15 mouse cellular contexts compared by ENCODE assay signal in genomic region chr9:91382471-91383255, GRCm38 (mm10). TPM values are rescaled to one million over a fixed set of nuclear protein-coding genes. Genes with fewer than 3 reads are reported as not detected.
DNase-seq lines count a peak whose midpoint lies in the region; ATAC-seq and TF ChIP-seq lines count a peak whose summit lies in the region.
"Had no signal": no experiment of that assay in that cellular context is flagged by ENCODE, and none has a peak within 500 bp of the region (broad histone marks: within the 10 kb centered on the region; RNA-seq: fewer than 3 reads in every experiment).

No protein-coding gene starts in this region.

- H3K4me1 ChIP-seq in forebrain, postnatal 0 days (ENCODE audit: insufficient read depth): no peaks in the 10 kb centered on the region
- peaks cover 16% of the 10 kb centered on the region for H3K4me1 ChIP-seq in midbrain, embryonic 15.5 days
- H3K4me1 ChIP-seq: liver, embryonic 12.5 days had no signal

- no peaks in the 10 kb centered on the region for H3K36me3 ChIP-seq in forebrain, postnatal 0 days (ENCODE audit: insufficient read depth)
- no peaks in the 10 kb centered on the region for H3K36me3 ChIP-seq in midbrain, embryonic 15.5 days (replicated peaks)
- H3K36me3 ChIP-seq: embryonic facial prominence, embryonic 13.5 days; liver, embryonic 12.5 days had no signal

- H3K9ac ChIP-seq in forebrain, postnatal 0 days: peak overlapping the region; percentile 33; the same call in 1 of the 2 replicates
- H3K9ac ChIP-seq in midbrain, embryonic 15.5 days: peak overlapping the region; percentile 11
- H3K9ac ChIP-seq: embryonic facial prominence, embryonic 13.5 days; liver, embryonic 12.5 days had no signal

- peak overlapping the region; percentile 58 for H3K4me2 ChIP-seq in forebrain, postnatal 0 days (ENCODE audit: low read depth)
- H3K4me2 ChIP-seq in midbrain, embryonic 15.5 days: peak overlapping the region; percentile 66

- H3K27me3 ChIP-seq in forebrain, postnatal 0 days (ENCODE audit: insufficient read depth, low read length): peaks cover 79% of the 10 kb centered on the region
- H3K27me3 ChIP-seq in midbrain, embryonic 15.5 days (replicated peaks): peaks cover 47% of the 10 kb centered on the region

- WGBS in forebrain, postnatal 0 days: 20% methylated on average over 24 of the region's 24 CpGs
- WGBS in midbrain, embryonic 15.5 days: 5% methylated on average over 24 of the region's 24 CpGs

- no peak for TF ChIP-seq CTCF in forebrain, postnatal 0 days (IDR thresholded peaks at IDR 0.05; ENCODE audit: low read depth)

- DNase-seq in cerebellum, adult 11-12 months: peak; percentile 58
- peak; percentile 67 to 73 for DNase-seq in cerebellum, postnatal 14 days
- DNase-seq in forebrain, postnatal 0 days: peak; percentile 55
- no peak for DNase-seq in gastrocnemius, postnatal 10 days
- DNase-seq in Muller cell, postnatal 12 days (ENCODE audit: inconsistent ontology term): no peak
- DNase-seq: adrenal gland, postnatal 14 days; gastrocnemius, postnatal 14 days; spleen, adult 18-20 months; thymus, adult 2 months had no signal

- H3K4me3 ChIP-seq in forebrain, postnatal 0 days (ENCODE audit: low read depth, low read length): no peak overlapping the region
- peak overlapping the region; percentile 46 for H3K4me3 ChIP-seq in midbrain, embryonic 15.5 days

- peak overlapping the region; percentile 80 for H3K27ac ChIP-seq in forebrain, postnatal 0 days (ENCODE audit: low read depth, low read length)
- H3K27ac ChIP-seq in midbrain, embryonic 15.5 days: peak overlapping the region; percentile 90
- H3K27ac ChIP-seq: embryonic facial prominence, embryonic 13.5 days; liver, embryonic 12.5 days had no signal

- H3K9me3 ChIP-seq in forebrain, postnatal 0 days (ENCODE audit: low read length): no peaks in the 10 kb centered on the region
- H3K9me3 ChIP-seq in midbrain, embryonic 15.5 days: no peaks in the 10 kb centered on the region
- H3K9me3 ChIP-seq: embryonic facial prominence, embryonic 13.5 days; liver, embryonic 12.5 days had no signal

- ATAC-seq in forebrain, postnatal 0 days: no peak
- ATAC-seq in midbrain, embryonic 15.5 days (replicated peaks): no peak
- ATAC-seq in granulocyte monocyte progenitor cell, adult 5-6 weeks (replicated peaks; ENCODE audit: poor library complexity, severe bottlenecking): no peak

RNA-seq across cellular contexts. Expression of gene Zic1, which starts 17.1 kb away (rescaled TPM):
- 65.4 and 127 TPM in 2 replicates for total RNA-seq in forebrain, postnatal 0 days (2014; rRNA removed)
- 4.4 and 8.9 TPM in 2 replicates for polyA plus RNA-seq in forebrain, postnatal 0 days (2015; fragmentation: Nextera tagmentation; extraction: Ambion mirVana)
- 10.0 and 11.6 TPM in 2 replicates for polyA plus RNA-seq in midbrain, embryonic 15.5 days (2015; fragmentation: Nextera tagmentation; extraction: Ambion mirVana)
- not detected in 2 replicates for total RNA-seq in granulocyte monocyte progenitor cell, adult 5-6 weeks (2014; fragmentation: Nextera tagmentation)
- total RNA-seq in granulocyte monocyte progenitor cell, adult 5-6 weeks (2017): not detected in 2 replicates
- total RNA-seq in gastrocnemius, postnatal 10 days (2021): 1 to 10 TPM; 2.3 to 4.0 TPM
- total RNA-seq: adrenal gland, postnatal 14 days; hematopoietic stem cell, adult 5-6 weeks had no signal
- polyA plus RNA-seq: liver, embryonic 12.5 days had no signal

RNA-seq across cellular contexts. Expression of gene Zic4, which starts 20.4 kb away (rescaled TPM):
- 44.3 and 99.2 TPM in 2 replicates for total RNA-seq in forebrain, postnatal 0 days (2014; rRNA removed)
- polyA plus RNA-seq in forebrain, postnatal 0 days (2015; fragmentation: Nextera tagmentation; extraction: Ambion mirVana): 24.7 and 48.1 TPM in 2 replicates
- polyA plus RNA-seq in midbrain, embryonic 15.5 days (2015; fragmentation: Nextera tagmentation; extraction: Ambion mirVana): 53.1 and 59.1 TPM in 2 replicates
- total RNA-seq in granulocyte monocyte progenitor cell, adult 5-6 weeks (2014; fragmentation: Nextera tagmentation): not detected in 2 replicates
- not detected in 2 replicates for total RNA-seq in granulocyte monocyte progenitor cell, adult 5-6 weeks (2017)
- total RNA-seq in gastrocnemius, postnatal 10 days (2021): under 1 TPM; 0.16 to 0.50 TPM
- total RNA-seq: adrenal gland, postnatal 14 days; ES-E14; hematopoietic stem cell, adult 5-6 weeks had no signal
- polyA plus RNA-seq: liver, embryonic 12.5 days; thymus, adult 2 months had no signal

Comparison
In these comparisons a context has a peak if more than half of its experiments do, and no peak if none do; other contexts are left out.
1. DNase-seq: peak in cerebellum, adult 11-12 months (single experiment), cerebellum, postnatal 14 days (2 of 2) and forebrain, postnatal 0 days (single experiment); none in gastrocnemius, postnatal 10 days (single experiment) and Muller cell, postnatal 12 days (single experiment).
2. RNA of gene Zic1, which starts 17.1 kb away (total RNA-seq): 65.4 to 127 TPM in forebrain, postnatal 0 days; 2.3 to 4.0 TPM in gastrocnemius, postnatal 10 days and not detected in granulocyte monocyte progenitor cell, adult 5-6 weeks; every median in the first group is over 10 times any median in the second.
3. RNA of gene Zic4, which starts 20.4 kb away (total RNA-seq): 44.3 to 99.2 TPM in forebrain, postnatal 0 days; 0.16 to 0.50 TPM in gastrocnemius, postnatal 10 days and not detected in granulocyte monocyte progenitor cell, adult 5-6 weeks; every median in the first group is over 10 times any median in the second.